Mouse (Mus musculus): ENCODE results near the gene Nid2.

- TF ChIP-seq POLR2A (IDR thresholded peaks at IDR 0.05; ENCODE audit: insufficient read depth, low read depth, low read length) (no peak), CTCF (IDR thresholded peaks at IDR 0.05) (no peak), EP300 (IDR thresholded peaks at IDR 0.05; ENCODE audit: insufficient read depth, low read depth, low read length) (no peak)
Measured at GRCm38 (mm10) chr14:19777945-19778344, 26.9 kb downstream of the Nid2 start.

Data from heart, adult 2 months (tissue).